Mouse (Mus musculus): Measurements from ENCODE around the gene Supt6.
A peak's percentile ranks its signal among the peaks of the same experiment; 100 is the strongest.

GRCm38 (mm10) chr11:78261380-78262352 is 15.9 kb upstream of the Supt6 start, which contains the start of gene 2610507B11Rik:
- TF ChIP-seq USF1 (IDR thresholded peaks at IDR 0.05; ENCODE audit: low read depth) (no peak), MYOD1 (IDR thresholded peaks at IDR 0.05; ENCODE audit: control insufficient read depth, insufficient read length, low read depth) (no peak), CTCF (IDR thresholded peaks at IDR 0.05; ENCODE audit: control insufficient read depth, insufficient read depth, insufficient read length) (no peak), MYOG (IDR thresholded peaks at IDR 0.05; ENCODE audit: control insufficient read depth, extremely low read depth, insufficient read length) (no peak), CEBPB (IDR thresholded peaks at IDR 0.05; ENCODE audit: low read depth) (no peak), FOSL1 (IDR thresholded peaks at IDR 0.05; ENCODE audit: insufficient read depth, low read length, poor library complexity, severe bottlenecking) (no peak), MAX (IDR thresholded peaks at IDR 0.05) (peak; percentile 58)
